Mouse (Mus musculus) telencephalon, adult 2 months (tissue): ENCODE measurements around the gene Evx2.
A peak's percentile ranks its signal among the peaks of the same experiment; 100 is the strongest.

ENCODE experiments used
- DNase-seq: peaks from one replicate; pipeline ENCODE4 v3.0.0-alpha.2; 2011; ENCODE audit warnings: low read depth, low spot score

Evx2 gene

DNA sequence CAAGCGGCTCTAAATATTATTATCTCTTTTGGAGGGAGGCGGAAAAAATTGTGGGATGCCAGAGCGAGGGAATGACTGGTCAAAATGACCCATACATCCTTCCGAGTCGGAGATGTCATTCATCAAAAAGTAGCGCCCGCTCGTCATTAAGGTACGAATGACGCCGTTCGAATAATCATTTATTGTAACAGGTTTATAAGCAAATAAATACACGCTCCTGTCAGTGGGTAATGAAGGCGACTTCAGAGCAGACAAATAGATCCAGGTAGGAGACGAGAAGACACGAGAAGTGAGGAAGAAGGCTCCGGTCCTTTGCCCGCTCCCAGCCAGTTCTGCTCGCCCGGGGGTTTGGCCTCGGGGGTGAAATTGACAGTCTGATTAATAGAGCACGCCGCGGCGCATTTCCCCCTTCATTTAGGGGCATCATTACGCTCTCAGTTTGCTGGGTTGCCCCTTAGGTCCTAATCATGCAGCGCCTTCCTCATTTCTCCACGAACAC lies at the start of gene Evx2:
TSS of gene Evx2 (minus strand) at position 51 of the 499 bp plus-strand sequence.
- no peak for DNase-seq

- no peak for DNase-seq
Observed at GRCm38 (mm10) chr2:74708676-74709075, 49.3 kb upstream of the Evx2 start.

DNA sequence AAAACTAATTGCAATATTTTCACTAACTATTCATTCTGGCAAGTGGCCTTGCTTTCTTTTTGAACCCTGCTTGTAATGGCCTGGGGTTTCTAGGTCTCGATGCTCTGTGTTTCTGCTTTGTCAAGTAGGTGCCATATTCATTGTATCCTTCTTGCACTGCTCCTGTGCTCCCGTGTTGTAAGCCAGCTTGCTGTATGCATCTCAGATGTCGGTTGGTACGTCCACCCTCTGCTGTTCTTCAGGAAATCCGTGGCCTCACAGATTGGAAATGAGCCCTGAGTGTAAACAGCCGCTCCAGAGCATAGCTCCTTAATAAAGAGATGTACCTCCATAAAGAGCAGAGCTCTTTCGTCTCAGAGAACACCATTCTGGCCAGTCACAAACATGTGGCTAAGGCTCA lies 48.2 kb upstream of the Evx2 start:
- no peak for DNase-seq

- DNase-seq = no peak
Observed at GRCm38 (mm10) chr2:74706393-74706960, 47.1 kb upstream of the Evx2 start.

DNA sequence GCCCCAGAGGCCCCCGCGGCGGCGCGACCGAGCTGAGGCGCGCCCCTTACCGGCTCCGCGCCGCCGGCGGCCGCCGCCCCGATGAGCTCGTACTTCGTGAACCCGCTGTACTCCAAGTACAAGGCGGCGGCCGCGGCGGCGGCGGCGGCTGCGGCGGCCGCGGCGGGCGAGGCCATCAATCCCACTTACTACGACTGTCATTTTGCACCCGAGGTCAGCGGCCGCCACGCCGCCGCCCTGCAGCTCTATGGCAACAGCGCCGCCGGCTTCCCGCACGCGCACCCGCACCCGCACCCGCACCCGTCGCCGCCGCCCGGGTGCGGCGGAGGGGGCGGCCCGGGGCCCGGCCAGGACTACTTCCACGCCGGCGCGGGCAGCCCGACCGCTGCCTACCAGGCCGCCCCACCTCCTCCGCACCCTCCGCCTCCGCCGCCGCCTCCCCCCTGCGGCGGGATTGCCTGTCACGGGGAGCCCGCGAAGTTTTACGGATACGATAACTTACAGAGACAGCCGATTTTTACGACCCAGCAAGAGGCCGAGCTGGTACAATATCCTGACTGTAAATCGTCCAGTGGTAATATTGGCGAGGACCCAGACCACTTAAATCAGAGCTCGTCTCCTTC lies 46.2 kb upstream of the Evx2 start:
- DNase-seq = no peak

DNA sequence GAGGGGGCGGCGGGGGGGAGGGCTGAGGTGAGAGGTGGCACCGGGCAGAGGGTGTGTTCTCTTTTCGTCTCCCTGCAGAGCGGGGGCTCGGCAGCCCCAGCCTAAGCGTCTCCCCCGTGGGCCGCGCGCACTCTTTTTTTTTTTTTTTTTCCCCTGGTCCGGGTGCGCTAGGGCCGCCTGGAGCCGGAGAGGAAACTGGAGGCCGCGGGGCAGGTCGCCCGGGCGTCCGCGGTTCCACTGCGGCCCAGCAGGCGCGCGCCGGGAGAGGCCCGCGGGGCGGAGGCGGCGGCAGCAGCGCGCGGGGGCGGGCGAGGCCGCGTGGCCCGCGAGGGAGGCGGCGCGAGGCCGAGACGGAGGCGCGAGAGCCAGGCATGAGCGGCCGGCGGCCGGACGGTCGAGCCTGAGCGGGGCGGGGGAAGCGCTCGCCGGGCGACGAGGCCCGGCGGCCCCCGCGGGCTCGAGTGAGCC lies 45.7 kb upstream of the Evx2 start:
- no peak for DNase-seq

- no peak for DNase-seq
Observed at GRCm38 (mm10) chr2:74704393-74704998, 45.1 kb upstream of the Evx2 start, which contains the start of gene Hoxd8. Gene Hoxd8 (plus strand): TSS chr2:74704615.

DNA sequence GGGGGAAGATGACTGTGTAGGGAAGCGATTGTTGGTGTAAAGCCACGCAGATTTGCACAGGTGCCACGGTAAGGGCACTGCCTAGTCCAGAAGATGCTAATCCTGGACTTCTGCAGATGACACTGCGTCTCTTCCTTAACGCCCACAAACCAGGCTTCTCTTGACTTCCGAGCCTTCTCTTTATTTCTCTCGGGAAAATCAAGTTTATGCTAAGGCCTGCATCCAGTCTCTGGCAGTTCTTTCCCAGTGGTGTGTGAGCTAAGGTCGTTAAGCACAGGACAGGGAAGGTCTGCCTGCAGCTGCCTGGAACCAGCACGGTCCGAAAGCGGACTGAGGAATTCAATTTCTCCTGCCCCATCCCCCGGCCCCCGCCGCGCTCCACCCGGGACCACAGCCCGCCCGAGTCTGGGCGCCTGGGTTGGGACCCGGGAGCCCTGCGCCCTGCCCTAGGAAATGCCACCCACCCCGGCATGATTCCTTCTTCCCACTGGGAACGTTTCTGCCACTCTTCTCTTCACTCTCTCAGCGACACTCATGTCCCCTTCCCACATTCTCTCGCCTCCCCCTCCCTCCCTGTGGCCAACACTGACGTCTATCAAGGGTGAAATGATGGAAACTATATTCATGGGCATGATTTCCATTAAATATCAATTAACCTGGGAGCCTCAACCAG lies 44.5 kb upstream of the Evx2 start:
- DNase-seq = no peak

DNA sequence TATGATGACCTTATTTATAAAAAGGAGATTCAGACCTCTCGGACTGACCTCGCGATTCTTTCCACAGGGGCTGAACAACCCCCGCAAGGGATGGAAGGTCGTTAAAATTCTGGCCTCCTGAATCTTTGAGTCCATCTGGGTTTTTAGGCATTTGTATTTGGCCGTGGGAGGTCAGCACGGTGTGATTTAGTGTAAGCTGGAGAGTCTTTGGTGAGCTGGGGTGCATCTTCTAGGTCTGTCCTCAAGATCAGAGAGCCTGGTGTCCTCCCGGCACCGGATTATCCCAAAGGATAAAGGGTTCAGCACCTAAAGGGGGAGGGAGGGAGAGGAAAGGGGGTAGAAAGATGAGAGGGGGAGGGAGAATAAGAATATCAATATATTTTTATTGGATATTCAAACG lies 44.0 kb upstream of the Evx2 start:
- no peak for DNase-seq

DNA sequence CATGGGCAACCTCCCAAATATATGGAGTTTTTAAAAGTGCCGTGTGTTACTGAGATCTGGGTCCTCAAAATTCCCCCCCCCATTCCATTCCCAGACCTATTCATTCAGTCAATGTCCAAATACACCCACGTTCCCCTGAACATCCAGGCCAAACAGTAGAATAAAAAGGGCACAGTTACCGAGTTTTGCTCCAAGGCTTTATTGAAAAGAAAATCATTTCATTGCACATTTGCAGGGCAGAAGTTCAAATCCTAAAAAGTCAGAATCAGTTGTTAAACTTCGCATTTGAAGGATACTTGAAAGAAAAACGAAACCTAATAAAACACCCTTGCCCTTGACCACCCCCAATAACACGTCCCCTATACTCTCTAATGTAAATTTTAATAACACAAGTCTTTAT lies 43.5 kb upstream of the Evx2 start:
- DNase-seq = no peak

- DNase-seq = peak; percentile 49
Observed at GRCm38 (mm10) chr2:74701949-74702819, 42.8 kb upstream of the Evx2 start.

DNA sequence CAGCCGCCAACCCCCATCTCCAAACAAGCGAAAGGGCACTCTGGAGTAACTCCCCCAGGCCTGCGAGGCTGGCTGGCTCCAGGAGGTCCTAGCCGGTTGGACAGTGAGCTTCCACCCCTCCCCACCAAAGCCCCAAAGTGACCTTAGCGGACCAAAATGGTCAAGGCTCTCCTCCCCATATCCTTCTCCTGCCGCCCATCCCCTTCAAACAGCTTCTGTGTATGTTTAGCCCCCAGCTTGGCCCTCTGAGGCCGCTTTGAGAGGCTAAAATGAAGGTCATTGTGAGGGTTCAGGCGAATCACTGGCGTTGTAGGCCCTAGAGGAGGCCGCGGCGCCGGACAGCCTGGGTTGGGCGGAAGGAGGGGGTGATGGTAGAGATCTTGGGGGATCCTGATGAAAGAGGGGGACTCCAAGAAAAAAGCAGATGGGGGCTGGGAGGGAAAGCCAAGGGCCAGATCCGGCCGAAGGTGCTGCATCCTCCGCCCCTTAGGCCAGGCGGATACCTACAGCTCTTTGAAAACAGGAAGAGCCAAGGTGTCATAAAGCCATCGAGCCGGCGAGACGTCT lies 41.3 kb upstream of the Evx2 start:
- no peak for DNase-seq

- DNase-seq = no peak
Observed at GRCm38 (mm10) chr2:74699664-74700545, 40.5 kb upstream of the Evx2 start.

GRCm38 (mm10) chr2:74699053-74699430 lies 39.7 kb upstream of the Evx2 start:
- DNase-seq = no peak

DNA sequence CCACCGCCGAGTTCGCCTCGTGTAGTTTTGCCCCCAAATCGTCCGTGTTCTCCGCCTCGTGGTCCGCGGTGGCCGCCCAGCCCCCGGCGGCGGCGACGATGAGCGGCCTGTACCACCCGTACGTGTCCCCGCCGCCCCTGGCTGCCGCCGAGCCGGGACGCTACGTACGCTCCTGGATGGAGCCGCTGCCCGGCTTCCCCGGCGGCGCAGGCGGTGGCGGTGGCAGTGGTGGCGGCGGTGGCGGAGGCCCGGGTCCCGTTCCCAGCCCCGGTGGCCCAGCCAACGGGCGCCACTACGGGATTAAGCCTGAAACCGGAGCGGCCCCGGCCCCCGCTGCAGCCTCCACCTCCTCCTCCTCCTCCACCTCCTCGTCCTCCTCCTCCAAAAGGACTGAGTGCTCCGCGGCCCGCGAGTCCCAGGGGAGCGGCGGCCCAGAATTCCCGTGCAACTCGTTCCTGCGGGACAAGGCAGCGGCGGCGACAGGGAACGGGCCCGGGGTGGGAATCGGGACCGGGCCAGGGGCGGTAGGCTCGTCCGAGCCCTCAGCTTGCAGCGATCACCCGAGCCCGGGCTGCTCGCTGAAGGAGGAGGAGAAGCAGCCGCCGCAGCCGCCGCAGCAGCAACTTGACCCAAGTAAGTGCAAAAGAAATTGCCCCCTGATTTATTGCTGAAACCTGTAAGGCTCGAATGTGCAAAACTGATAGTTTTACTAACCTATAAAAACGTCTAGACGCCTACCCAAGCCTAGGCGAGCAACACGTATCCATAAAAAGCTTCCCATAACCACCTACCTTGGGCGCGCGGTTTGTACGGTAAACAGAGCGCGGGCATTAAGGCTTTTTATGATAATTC lies 39.1 kb upstream of the Evx2 start:
- DNase-seq = no peak

- DNase-seq = no peak
Observed at GRCm38 (mm10) chr2:74697567-74698121, 38.3 kb upstream of the Evx2 start, which contains the start of gene Hoxd9. Gene Hoxd9 (plus strand): TSS chr2:74697727.

GRCm38 (mm10) chr2:74696442-74697335 lies 37.3 kb upstream of the Evx2 start:
- DNase-seq = no peak
